12 mouse cellular contexts compared by ENCODE assay signal in genomic region chr17:86460645-86461430, GRCm38 (mm10). TPM values are rescaled to one million over a fixed set of nuclear protein-coding genes. Genes with fewer than 3 reads are reported as not detected.
DNase-seq lines count a peak whose midpoint lies in the region; ATAC-seq and TF ChIP-seq lines count a peak whose summit lies in the region.
"Had no signal": no experiment of that assay in that cellular context is flagged by ENCODE, and none has a peak within 500 bp of the region (broad histone marks: within the 10 kb centered on the region; RNA-seq: fewer than 3 reads in every experiment).

No protein-coding gene starts in this region.

- H3K9ac ChIP-seq in forebrain, embryonic 11.5 days (ENCODE audit: low read length) = no peak overlapping the region
- no peak overlapping the region for H3K9ac ChIP-seq in forebrain, embryonic 12.5 days
- no peak overlapping the region for H3K9ac ChIP-seq in intestine, postnatal 0 days (ENCODE audit: low read depth, low read length)
- H3K9ac ChIP-seq in intestine, embryonic 15.5 days = no peak overlapping the region
- H3K9ac ChIP-seq in neural tube, embryonic 13.5 days = no peak overlapping the region
- H3K9ac ChIP-seq in stomach, postnatal 0 days (ENCODE audit: low read length) = no peak overlapping the region
- H3K9ac ChIP-seq: embryonic facial prominence, embryonic 15.5 days had no signal

- no peak overlapping the region for H3K4me2 ChIP-seq in forebrain, embryonic 11.5 days (ENCODE audit: low read depth, low read length, severe bottlenecking)
- no peak overlapping the region for H3K4me2 ChIP-seq in forebrain, embryonic 12.5 days
- H3K4me2 ChIP-seq in intestine, postnatal 0 days (replicated peaks; ENCODE audit: low read depth) = no peak overlapping the region
- H3K4me2 ChIP-seq in intestine, embryonic 15.5 days (replicated peaks) = no peak overlapping the region
- H3K4me2 ChIP-seq in neural tube, embryonic 13.5 days = no peak overlapping the region
- no peak overlapping the region for H3K4me2 ChIP-seq in stomach, postnatal 0 days (replicated peaks; ENCODE audit: low read depth)
- H3K4me2 ChIP-seq: embryonic facial prominence, embryonic 15.5 days had no signal

- H3K27ac ChIP-seq in forebrain, embryonic 11.5 days (ENCODE audit: low read depth, low read length) = no peak overlapping the region
- H3K27ac ChIP-seq in forebrain, embryonic 12.5 days = no peak overlapping the region
- H3K27ac ChIP-seq in intestine, postnatal 0 days (ENCODE audit: low read depth, low read length) = no peak overlapping the region
- no peak overlapping the region for H3K27ac ChIP-seq in intestine, embryonic 15.5 days
- peak overlapping the region; percentile 46; the same call in 1 of the 2 replicates for H3K27ac ChIP-seq in neural tube, embryonic 13.5 days (replicated peaks)
- H3K27ac ChIP-seq in stomach, postnatal 0 days (replicated peaks) = no peak overlapping the region
- H3K27ac ChIP-seq: embryonic facial prominence, embryonic 15.5 days had no signal

- no peaks in the 10 kb centered on the region for H3K9me3 ChIP-seq in forebrain, embryonic 11.5 days (ENCODE audit: control insufficient read depth, low read length)
- no peaks in the 10 kb centered on the region for H3K9me3 ChIP-seq in forebrain, embryonic 12.5 days
- H3K9me3 ChIP-seq in intestine, postnatal 0 days (ENCODE audit: control insufficient read depth) = no peaks in the 10 kb centered on the region
- no peaks in the 10 kb centered on the region for H3K9me3 ChIP-seq in intestine, embryonic 15.5 days
- H3K9me3 ChIP-seq in neural tube, embryonic 13.5 days = no peaks in the 10 kb centered on the region
- H3K9me3 ChIP-seq in stomach, postnatal 0 days (ENCODE audit: control insufficient read depth, low read length) = no peaks in the 10 kb centered on the region
- H3K9me3 ChIP-seq: embryonic facial prominence, embryonic 15.5 days had no signal

- no peak overlapping the region for H3K4me3 ChIP-seq in forebrain, embryonic 11.5 days (ENCODE audit: low read depth, low read length)
- H3K4me3 ChIP-seq in forebrain, embryonic 12.5 days (replicated peaks) = no peak overlapping the region
- no peak overlapping the region for H3K4me3 ChIP-seq in intestine, postnatal 0 days (ENCODE audit: low read depth, low read length)
- H3K4me3 ChIP-seq in intestine, embryonic 15.5 days (replicated peaks) = no peak overlapping the region
- H3K4me3 ChIP-seq in neural tube, embryonic 13.5 days = no peak overlapping the region
- H3K4me3 ChIP-seq in stomach, postnatal 0 days (ENCODE audit: low read depth, low read length) = no peak overlapping the region
- H3K4me3 ChIP-seq: embryonic facial prominence, embryonic 15.5 days had no signal

- H3K27me3 ChIP-seq in forebrain, embryonic 11.5 days (ENCODE audit: control insufficient read depth, insufficient read depth, low read length) = peaks cover 16% of the 10 kb centered on the region
- H3K27me3 ChIP-seq in forebrain, embryonic 12.5 days = peaks cover 32% of the 10 kb centered on the region
- no peaks in the 10 kb centered on the region for H3K27me3 ChIP-seq in intestine, postnatal 0 days (replicated peaks; ENCODE audit: control insufficient read depth, insufficient read depth, low read length)
- no peaks in the 10 kb centered on the region for H3K27me3 ChIP-seq in intestine, embryonic 15.5 days (replicated peaks)
- H3K27me3 ChIP-seq in neural tube, embryonic 13.5 days = no peaks in the 10 kb centered on the region
- no peaks in the 10 kb centered on the region for H3K27me3 ChIP-seq in stomach, postnatal 0 days (ENCODE audit: control insufficient read depth, insufficient read depth, low read length)
- H3K27me3 ChIP-seq: embryonic facial prominence, embryonic 15.5 days had no signal

- 69% methylated on average over 17 of the region's 17 CpGs for WGBS in forebrain, embryonic 11.5 days
- 72% methylated on average over 17 of the region's 17 CpGs for WGBS in forebrain, embryonic 12.5 days
- WGBS in intestine, postnatal 0 days = 80% methylated on average over 17 of the region's 17 CpGs
- 71% methylated on average over 17 of the region's 17 CpGs for WGBS in intestine, embryonic 15.5 days
- 68% methylated on average over 17 of the region's 17 CpGs for WGBS in neural tube, embryonic 13.5 days
- 71% methylated on average over 17 of the region's 17 CpGs for WGBS in stomach, postnatal 0 days

- peaks cover 3% of the 10 kb centered on the region; the same call in 1 of the 2 replicates for H3K4me1 ChIP-seq in forebrain, embryonic 11.5 days (replicated peaks; ENCODE audit: control insufficient read depth, insufficient read depth, low read length)
- H3K4me1 ChIP-seq in forebrain, embryonic 12.5 days = peaks cover 14% of the 10 kb centered on the region
- H3K4me1 ChIP-seq in intestine, postnatal 0 days (replicated peaks; ENCODE audit: control insufficient read depth, insufficient read depth, low read length) = no peaks in the 10 kb centered on the region
- peaks cover 14% of the 10 kb centered on the region for H3K4me1 ChIP-seq in intestine, embryonic 15.5 days (replicated peaks)
- H3K4me1 ChIP-seq in neural tube, embryonic 13.5 days (replicated peaks) = peaks cover 28% of the 10 kb centered on the region
- H3K4me1 ChIP-seq in stomach, postnatal 0 days (replicated peaks; ENCODE audit: control insufficient read depth, insufficient read depth) = no peaks in the 10 kb centered on the region

- no peak for ATAC-seq in forebrain, embryonic 11.5 days (replicated peaks; ENCODE audit: low FRiP score)
- ATAC-seq in forebrain, embryonic 12.5 days (ENCODE audit: low FRiP score) = no peak
- ATAC-seq in intestine, postnatal 0 days = no peak
- ATAC-seq in intestine, embryonic 15.5 days = no peak
- ATAC-seq in neural tube, embryonic 13.5 days (ENCODE audit: low read depth) = no peak
- no peak for ATAC-seq in stomach, postnatal 0 days (ENCODE audit: low FRiP score, low TSS enrichment)

- peak; percentile 51 for DNase-seq in forebrain, embryonic 11.5 days (ENCODE audit: low spot score)
- DNase-seq in neural tube, embryonic 10.5 days (ENCODE audit: extremely low spot score, low spot score) = no peak
- no peak for DNase-seq in stomach, postnatal 0 days (ENCODE audit: low spot score)
- no peak for DNase-seq in thymus, postnatal 10 days (ENCODE audit: low spot score in 2 of 2)
- DNase-seq: cerebellum, adult 9-10 months; kidney, adult 18-20 months; thymus, adult 18-20 months had no signal

- TF ChIP-seq CTCF in intestine, postnatal 0 days (IDR thresholded peaks at IDR 0.05; ENCODE audit: low read depth) = peak; percentile 53
- TF ChIP-seq CTCF in stomach, postnatal 0 days (IDR thresholded peaks at IDR 0.05; ENCODE audit: low read depth) = peak; percentile 51

- TF ChIP-seq EP300 in stomach, postnatal 0 days (optimal IDR thresholded peaks at IDR 0.05) = no peak

- no peaks in the 10 kb centered on the region for H3K36me3 ChIP-seq in forebrain, embryonic 11.5 days (ENCODE audit: control insufficient read depth, insufficient read depth, low read length)
- no peaks in the 10 kb centered on the region for H3K36me3 ChIP-seq in forebrain, embryonic 12.5 days (replicated peaks)
- no peaks in the 10 kb centered on the region for H3K36me3 ChIP-seq in intestine, postnatal 0 days (ENCODE audit: control insufficient read depth, insufficient read depth)
- H3K36me3 ChIP-seq in intestine, embryonic 15.5 days = no peaks in the 10 kb centered on the region
- H3K36me3 ChIP-seq in neural tube, embryonic 13.5 days = no peaks in the 10 kb centered on the region
- H3K36me3 ChIP-seq in stomach, postnatal 0 days (ENCODE audit: control insufficient read depth, insufficient read depth, low read length) = no peaks in the 10 kb centered on the region
- H3K36me3 ChIP-seq: embryonic facial prominence, embryonic 15.5 days had no signal

RNA-seq across cellular contexts. Expression of gene Gm10309, which starts 44.2 kb away (rescaled TPM):
- polyA plus RNA-seq in forebrain, embryonic 11.5 days (2014; fragmentation: Nextera tagmentation; extraction: Ambion mirVana) = 0.13 and 0.24 TPM in 2 replicates
- 0.28 and 0.40 TPM in 2 replicates for polyA plus RNA-seq in forebrain, embryonic 12.5 days (2016; fragmentation: Nextera tagmentation; extraction: Ambion mirVana)
- 0.12 TPM in 1 of 2 replicates, not detected in the other for polyA plus RNA-seq in intestine, postnatal 0 days (2015; fragmentation: Nextera tagmentation; extraction: Ambion mirVana)
- polyA plus RNA-seq in intestine, embryonic 15.5 days (2015; fragmentation: Nextera tagmentation; extraction: Ambion mirVana) = 0.16 and 0.21 TPM in 2 replicates
- polyA plus RNA-seq in neural tube, embryonic 13.5 days (2015; fragmentation: Nextera tagmentation; extraction: Ambion mirVana) = 0.23 and 0.46 TPM in 2 replicates
- polyA plus RNA-seq in stomach, postnatal 0 days (2015; fragmentation: Nextera tagmentation; extraction: Ambion mirVana) = 0.07 and 0.08 TPM in 2 replicates
